In the genomic region with DNA sequence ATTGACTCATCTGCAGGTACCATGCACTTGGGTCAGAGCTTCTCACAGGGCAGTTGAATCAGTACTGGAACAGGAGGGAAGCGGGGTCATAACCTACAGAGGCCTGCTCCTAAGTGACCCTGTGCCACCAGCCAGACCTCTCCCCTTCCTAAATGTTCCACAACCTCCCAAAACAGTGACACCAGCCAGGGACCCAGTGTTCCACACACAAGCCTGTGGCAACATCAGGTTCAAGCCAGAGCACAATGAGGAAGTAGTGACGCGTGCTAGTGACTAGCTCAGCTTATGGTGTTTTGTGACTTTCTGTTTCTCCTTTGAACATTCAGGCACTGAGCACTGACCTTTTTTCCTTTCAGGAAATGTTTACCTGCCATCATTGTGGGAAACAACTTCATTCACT, we compare ENCODE assay signal across 27 mouse cellular contexts. TPM values are rescaled to one million over a fixed set of nuclear protein-coding genes. Genes with fewer than 3 reads are reported as not detected.
A peak's percentile ranks its signal among the peaks of the same experiment; 100 is the strongest.
DNase-seq lines count a peak whose midpoint lies in the region; ATAC-seq and TF ChIP-seq lines count a peak whose summit lies in the region.
"Had no signal": no experiment of that assay in that cellular context is flagged by ENCODE, and none has a peak within 500 bp of the region (broad histone marks: within the 10 kb centered on the region; RNA-seq: fewer than 3 reads in every experiment).

No protein-coding gene starts in this region.

- H3K4me1 ChIP-seq in CH12.LX (ENCODE audit: control insufficient read depth in 1 of 2, insufficient read depth in 2 of 2): peaks cover 0 to 6% of the 10 kb centered on the region in 2 experiments; a peak in 1 of 4 replicates
- no peaks in the 10 kb centered on the region for H3K4me1 ChIP-seq in forebrain, embryonic 15.5 days
- H3K4me1 ChIP-seq: embryonic facial prominence, embryonic 15.5 days; hindbrain, embryonic 15.5 days; kidney, embryonic 15.5 days; limb, embryonic 12.5 days; liver, embryonic 15.5 days; midbrain, embryonic 13.5 days; stomach, embryonic 15.5 days had no signal

- no peaks in the 10 kb centered on the region for H3K79me2 ChIP-seq in CH12.LX (replicated peaks; ENCODE audit: control insufficient read depth, extremely low read depth, insufficient read depth, poor library complexity, severe bottlenecking)

- TF ChIP-seq CTCF in CH12.LX (conservative IDR thresholded peaks at IDR 0.05 in 1 of 2, IDR thresholded peaks at IDR 0.05 in 1 of 2; ENCODE audit: low read depth in 2 of 2, low read length in 2 of 2): no peak

- peaks cover 52 to 76% of the 10 kb centered on the region in 2 experiments for H3K36me3 ChIP-seq in CH12.LX (replicated peaks in 1 of 2; ENCODE audit: control insufficient read depth in 1 of 2, insufficient read depth in 1 of 2, low read length in 1 of 2)
- H3K36me3 ChIP-seq in forebrain, embryonic 15.5 days: peaks cover 71% of the 10 kb centered on the region

- no peak overlapping the region for H3K27ac ChIP-seq in CH12.LX (ENCODE audit: insufficient read depth, low read depth)
- H3K27ac ChIP-seq in forebrain, embryonic 15.5 days (replicated peaks): no peak overlapping the region
- H3K27ac ChIP-seq: embryonic facial prominence, embryonic 15.5 days; hindbrain, embryonic 15.5 days; kidney, embryonic 15.5 days; limb, embryonic 12.5 days; liver, embryonic 15.5 days; midbrain, embryonic 13.5 days; stomach, embryonic 15.5 days had no signal

- peaks cover 8% of the 10 kb centered on the region for H3K9me3 ChIP-seq in CH12.LX (replicated peaks; ENCODE audit: low read length)
- no peaks in the 10 kb centered on the region for H3K9me3 ChIP-seq in forebrain, embryonic 15.5 days
- H3K9me3 ChIP-seq: embryonic facial prominence, embryonic 15.5 days; hindbrain, embryonic 15.5 days; kidney, embryonic 15.5 days; limb, embryonic 12.5 days; liver, embryonic 15.5 days; midbrain, embryonic 13.5 days; stomach, embryonic 15.5 days had no signal

- H3K4me2 ChIP-seq in CH12.LX (ENCODE audit: insufficient read depth, low read depth, poor library complexity, severe bottlenecking): no peak overlapping the region
- no peak overlapping the region for H3K4me2 ChIP-seq in forebrain, embryonic 15.5 days (replicated peaks)
- H3K4me2 ChIP-seq: embryonic facial prominence, embryonic 15.5 days; hindbrain, embryonic 15.5 days; kidney, embryonic 15.5 days; limb, embryonic 12.5 days; liver, embryonic 15.5 days; midbrain, embryonic 13.5 days; stomach, embryonic 15.5 days had no signal

- H3K4me3 ChIP-seq in CH12.LX (replicated peaks in 1 of 3; ENCODE audit: low read depth in 2 of 3, low read length in 2 of 3, poor library complexity in 1 of 3): no peak overlapping the region
- no peak overlapping the region for H3K4me3 ChIP-seq in forebrain, embryonic 15.5 days
- H3K4me3 ChIP-seq: embryonic facial prominence, embryonic 15.5 days; hindbrain, embryonic 15.5 days; kidney, embryonic 15.5 days; limb, embryonic 12.5 days; liver, embryonic 15.5 days; midbrain, embryonic 13.5 days; myocyte; stomach, embryonic 15.5 days had no signal

- peak; percentile 81 for ATAC-seq in common myeloid progenitor, adult 5-6 weeks (replicated peaks; ENCODE audit: low read depth, poor library complexity, severe bottlenecking)
- ATAC-seq in megakaryocyte progenitor cell, adult 5-6 weeks (replicated peaks; ENCODE audit: poor library complexity): peak; percentile 90
- no peak for ATAC-seq in forebrain, embryonic 15.5 days (replicated peaks)
- ATAC-seq: forebrain, postnatal 0 days; intestine, postnatal 0 days; midbrain, embryonic 13.5 days had no signal

- no peaks in the 10 kb centered on the region for H3K27me3 ChIP-seq in CH12.LX (replicated peaks)
- H3K27me3 ChIP-seq in forebrain, embryonic 15.5 days: no peaks in the 10 kb centered on the region
- H3K27me3 ChIP-seq: embryonic facial prominence, embryonic 15.5 days; hindbrain, embryonic 15.5 days; kidney, embryonic 15.5 days; limb, embryonic 12.5 days; liver, embryonic 15.5 days; midbrain, embryonic 13.5 days; stomach, embryonic 15.5 days had no signal

- H3K9ac ChIP-seq in CH12.LX (ENCODE audit: insufficient read depth, low read depth): no peak overlapping the region
- H3K9ac ChIP-seq in forebrain, embryonic 15.5 days (replicated peaks): no peak overlapping the region
- H3K9ac ChIP-seq: embryonic facial prominence, embryonic 15.5 days; forebrain, postnatal 0 days; hindbrain, embryonic 15.5 days; kidney, embryonic 15.5 days; limb, embryonic 12.5 days; liver, embryonic 15.5 days; midbrain, embryonic 13.5 days; stomach, embryonic 15.5 days had no signal

- TF ChIP-seq EP300 in CH12.LX (IDR thresholded peaks at IDR 0.05; ENCODE audit: low read length): no peak

- no peak for TF ChIP-seq RAD21 in CH12.LX (IDR thresholded peaks at IDR 0.05; ENCODE audit: low read depth, low read length)

- 98% methylated on average over 3 of the region's 3 CpGs for WGBS in forebrain, embryonic 15.5 days

- in situ Hi-C loops in CH12.LX (cut with MboI; ENCODE audit: low pct_ligation_motif_present, low pct_unique_long_range_greater_than_20kb, low sequenced_read_pairs): no loop called here

- intact Hi-C loops in heart, postnatal 36 days (cut with DNase I): no loop called here

- no peak for TF ChIP-seq POLR2A in CH12.LX (IDR thresholded peaks at IDR 0.05; ENCODE audit: low read depth, low read length)

- peak; percentile 9 to 10 for DNase-seq in heart, postnatal 36 days
- no peak for DNase-seq in heart, adult 8-10 months (ENCODE audit: low spot score)
- peak; percentile 2 for DNase-seq in CH12.LX (ENCODE audit: extremely low read depth)
- DNase-seq in adrenal gland, adult 18-20 months (ENCODE audit: low spot score in 2 of 2): no peak
- DNase-seq in embryo, embryonic 9.5 days (ENCODE audit: extremely low spot score): no peak
- DNase-seq: adrenal gland, postnatal 36 days; cerebellum, adult 2 months; forebrain, postnatal 0 days; right cerebral cortex, postnatal 14 days; thymus, adult 18-20 months had no signal

- dilution Hi-C loops in CH12.LX (cut with MboI; ENCODE audit: extremely low pct_ligation_motif_present, extremely low pct_unique_long_range_greater_than_20kb, low sequenced_read_pairs): no loop called here

TF ChIP-seq in CH12.LX, 34 proteins besides CTCF, POLR2A, EP300 and RAD21 (continues in another document):
- no peak for TF ChIP-seq SIN3A (IDR thresholded peaks at IDR 0.05; ENCODE audit: low read length)

RNA-seq across cellular contexts. Expression of a gene that starts 15.6 kb away (rescaled TPM):
- 10 to 100 TPM; 23.0 to 24.0 TPM for total RNA-seq in heart, postnatal 36 days (2021)
- 10 to 100 TPM; 24.5 to 27.2 (median 26.8) TPM for total RNA-seq in heart, adult 8-10 months (2022)
- total RNA-seq in CH12.LX (2012; rRNA removed): 13.6 and 16.5 TPM in 2 replicates
- 16.0 and 17.2 TPM in 2 replicates for total RNA-seq in CH12.LX (2014; rRNA removed)
- polyA plus RNA-seq in CH12.LX (2012; ENCODE audit: insufficient read length, low read depth): 15.4 and 16.5 TPM in 2 replicates
- 32.1 and 52.6 TPM in 2 replicates for total RNA-seq in common myeloid progenitor, adult 5-6 weeks (2017)
- 10.3 and 12.5 TPM in 2 replicates for total RNA-seq in megakaryocyte progenitor cell, adult 5-6 weeks (2015)
- 25.3 and 35.0 TPM in 2 replicates for total RNA-seq in megakaryocyte progenitor cell, adult 5-6 weeks (2017)
- 10 to 100 TPM; 15.1 to 19.4 TPM for total RNA-seq in adrenal gland, adult 18-20 months (2021)
- 116 and 122 TPM in 2 replicates for polyA plus RNA-seq in forebrain, embryonic 15.5 days (2015; fragmentation: Nextera tagmentation; extraction: Ambion mirVana)

RNA-seq across cellular contexts. Expression of a gene that starts 17.7 kb away (rescaled TPM):
- total RNA-seq in heart, postnatal 36 days (2021): under 1 TPM in 1 of 2 experiments, not detected in 1; 0.14 TPM
- total RNA-seq in heart, adult 8-10 months (2022): under 1 TPM in 1 of 4 experiments, not detected in 3; 0.22 TPM
- total RNA-seq in CH12.LX (2012; rRNA removed): 0.08 TPM in 1 of 2 replicates, not detected in the other
- 0.19 TPM in 1 of 2 replicates, not detected in the other for total RNA-seq in CH12.LX (2014; rRNA removed)
- 0.18 TPM in 1 of 2 replicates, not detected in the other for polyA plus RNA-seq in CH12.LX (2012; ENCODE audit: insufficient read length, low read depth)
- total RNA-seq in common myeloid progenitor, adult 5-6 weeks (2017): 0.87 TPM in 1 of 2 replicates, not detected in the other
- total RNA-seq in megakaryocyte progenitor cell, adult 5-6 weeks (2015): 0.05 TPM in 1 of 2 replicates, not detected in the other
- total RNA-seq in megakaryocyte progenitor cell, adult 5-6 weeks (2017): 0.37 and 0.68 TPM in 2 replicates
- under 1 TPM in 1 of 2 experiments, not detected in 1; 0.13 TPM for total RNA-seq in adrenal gland, adult 18-20 months (2021)
- polyA plus RNA-seq in forebrain, embryonic 15.5 days (2015; fragmentation: Nextera tagmentation; extraction: Ambion mirVana): not detected in 2 replicates
- total RNA-seq: adrenal gland, postnatal 36 days; gastrocnemius, adult 18-20 months had no signal
- polyA plus RNA-seq: cerebellum, adult 2 months; forebrain, postnatal 0 days; heart, embryonic 16.5 days; hindbrain, embryonic 15.5 days; intestine, postnatal 0 days; kidney, embryonic 15.5 days; large intestine, adult 2 months; limb, embryonic 12.5 days; liver, embryonic 15.5 days; myocyte; neural tube, embryonic 14.5 days; spleen, adult 2 months; stomach, embryonic 15.5 days had no signal

RNA-seq across cellular contexts. Expression of a gene that starts 26.7 kb away (rescaled TPM):
- 10 to 100 TPM; 24.7 to 26.0 TPM for total RNA-seq in heart, postnatal 36 days (2021)
- 10 to 100 TPM; 23.0 to 27.7 (median 24.3) TPM for total RNA-seq in heart, adult 8-10 months (2022)
- 30.6 and 40.8 TPM in 2 replicates for total RNA-seq in CH12.LX (2012; rRNA removed)
- 37.3 and 47.5 TPM in 2 replicates for total RNA-seq in CH12.LX (2014; rRNA removed)
- 38.7 and 42.6 TPM in 2 replicates for polyA plus RNA-seq in CH12.LX (2012; ENCODE audit: insufficient read length, low read depth)
- total RNA-seq in common myeloid progenitor, adult 5-6 weeks (2017): 19.4 and 37.1 TPM in 2 replicates
- total RNA-seq in megakaryocyte progenitor cell, adult 5-6 weeks (2015): 19.6 and 23.1 TPM in 2 replicates
- total RNA-seq in megakaryocyte progenitor cell, adult 5-6 weeks (2017): 31.6 and 48.5 TPM in 2 replicates
- 10 to 100 TPM; 25.5 to 33.3 TPM for total RNA-seq in adrenal gland, adult 18-20 months (2021)
- polyA plus RNA-seq in forebrain, embryonic 15.5 days (2015; fragmentation: Nextera tagmentation; extraction: Ambion mirVana): 82.0 TPM in 2 replicates

RNA-seq across cellular contexts. Expression of a gene that starts 59.0 kb away (rescaled TPM):
- 10 to 100 TPM; 19.8 to 22.8 TPM for total RNA-seq in heart, postnatal 36 days (2021)
- total RNA-seq in heart, adult 8-10 months (2022): 10 to 100 TPM; 20.2 to 24.4 (median 23.1) TPM
- 25.7 and 30.0 TPM in 2 replicates for total RNA-seq in CH12.LX (2012; rRNA removed)
- total RNA-seq in CH12.LX (2014; rRNA removed): 27.9 and 31.0 TPM in 2 replicates
- polyA plus RNA-seq in CH12.LX (2012; ENCODE audit: insufficient read length, low read depth): 41.1 and 50.6 TPM in 2 replicates
- total RNA-seq in common myeloid progenitor, adult 5-6 weeks (2017): 55.9 and 61.4 TPM in 2 replicates
- 65.8 and 65.9 TPM in 2 replicates for total RNA-seq in megakaryocyte progenitor cell, adult 5-6 weeks (2015)
- 46.5 and 48.9 TPM in 2 replicates for total RNA-seq in megakaryocyte progenitor cell, adult 5-6 weeks (2017)
- total RNA-seq in adrenal gland, adult 18-20 months (2021): 10 to 100 TPM; 23.4 to 31.4 TPM
- 33.0 and 36.5 TPM in 2 replicates for polyA plus RNA-seq in forebrain, embryonic 15.5 days (2015; fragmentation: Nextera tagmentation; extraction: Ambion mirVana)

RNA-seq across cellular contexts. Expression of a gene that starts 59.8 kb away (rescaled TPM):
- total RNA-seq in heart, postnatal 36 days (2021): 10 to 100 TPM; 13.5 to 13.6 TPM
- 10 to 100 TPM; 12.8 to 13.8 (median 12.9) TPM for total RNA-seq in heart, adult 8-10 months (2022)
- total RNA-seq in CH12.LX (2012; rRNA removed): 12.8 and 13.3 TPM in 2 replicates
- total RNA-seq in CH12.LX (2014; rRNA removed): 15.9 and 16.8 TPM in 2 replicates
- 13.2 and 16.2 TPM in 2 replicates for polyA plus RNA-seq in CH12.LX (2012; ENCODE audit: insufficient read length, low read depth)
- 21.4 and 24.9 TPM in 2 replicates for total RNA-seq in common myeloid progenitor, adult 5-6 weeks (2017)
- total RNA-seq in megakaryocyte progenitor cell, adult 5-6 weeks (2015): 17.0 and 18.2 TPM in 2 replicates
- 19.2 and 20.1 TPM in 2 replicates for total RNA-seq in megakaryocyte progenitor cell, adult 5-6 weeks (2017)
- total RNA-seq in adrenal gland, adult 18-20 months (2021): 10 to 100 TPM; 15.5 to 17.1 TPM
- 29.1 and 29.9 TPM in 2 replicates for polyA plus RNA-seq in forebrain, embryonic 15.5 days (2015; fragmentation: Nextera tagmentation; extraction: Ambion mirVana)

Comparison
In these comparisons a context has a peak if more than half of its experiments do, and no peak if none do; other contexts are left out.
1. DNase-seq: peak in heart, postnatal 36 days (2 of 2) and CH12.LX (single experiment); none in heart, adult 8-10 months (single experiment), adrenal gland, adult 18-20 months (0 of 2) and embryo, embryonic 9.5 days (single experiment).